Mouse (Mus musculus): Measurements from ENCODE around the gene Grasp.
A peak's percentile ranks its signal among the peaks of the same experiment; 100 is the strongest.

Gene Grasp

GRCm38 (mm10) chr15:101250220-101250800 is 26.3 kb downstream of the Grasp start:
- no peak for DNase-seq

DNA sequence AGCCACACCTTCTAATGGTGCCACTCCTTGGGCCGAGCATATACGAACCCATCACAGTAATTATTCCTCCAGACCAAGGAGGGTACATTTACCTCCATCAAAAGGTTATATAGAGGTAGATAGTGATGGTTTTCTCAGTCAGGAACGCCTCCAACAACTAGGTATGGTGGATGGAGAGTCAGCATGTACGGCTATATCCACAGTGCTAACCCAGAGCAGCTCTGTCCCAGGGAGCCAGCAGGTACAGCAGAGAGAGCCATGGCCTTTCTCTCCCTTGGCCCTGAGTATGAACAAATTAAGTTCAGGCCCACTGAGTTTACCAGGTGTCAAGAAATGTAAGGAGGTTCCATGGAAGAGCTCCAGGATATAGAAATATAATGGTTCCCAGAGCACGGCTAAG is 27.9 kb downstream of the Grasp start:
- no peak for DNase-seq

DNA sequence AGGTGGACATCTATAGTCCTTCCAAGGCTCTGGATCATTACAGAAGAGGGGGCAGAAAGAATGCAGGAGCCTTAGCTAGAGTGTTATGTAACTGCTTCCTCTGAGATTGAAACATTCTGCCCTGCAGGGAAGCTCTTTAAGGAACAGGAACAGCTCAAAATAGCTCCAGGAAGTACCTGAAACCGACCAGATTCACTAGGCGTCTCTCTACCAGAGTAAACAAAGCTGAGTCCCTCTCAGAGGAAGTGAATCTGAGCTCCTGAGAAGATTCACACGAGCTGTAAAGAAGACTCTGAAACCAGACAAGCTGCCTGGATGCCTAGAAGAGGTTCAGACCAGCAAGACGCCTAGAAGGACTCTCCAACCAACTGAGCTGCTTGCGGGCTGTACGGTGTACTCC is 28.6 kb downstream of the Grasp start:
- peak; percentile 55 to 59 for DNase-seq

DNA sequence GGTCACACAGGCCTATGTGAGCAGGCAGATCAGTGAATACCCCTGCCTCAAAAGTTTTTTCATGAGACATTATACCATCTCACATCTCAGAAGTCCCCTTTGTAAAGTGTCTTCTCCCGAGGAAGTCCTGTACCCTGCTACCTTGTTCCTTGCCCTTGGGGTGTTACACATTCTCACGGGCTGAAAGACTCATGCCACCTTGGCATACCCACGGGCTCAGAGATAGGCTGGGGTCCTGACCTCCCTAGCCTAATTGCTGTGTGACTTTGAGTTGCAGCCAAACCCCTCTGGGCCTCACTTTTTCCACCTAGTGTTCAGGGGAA is 29.5 kb downstream of the Grasp start:
- DNase-seq: no peak

DNA sequence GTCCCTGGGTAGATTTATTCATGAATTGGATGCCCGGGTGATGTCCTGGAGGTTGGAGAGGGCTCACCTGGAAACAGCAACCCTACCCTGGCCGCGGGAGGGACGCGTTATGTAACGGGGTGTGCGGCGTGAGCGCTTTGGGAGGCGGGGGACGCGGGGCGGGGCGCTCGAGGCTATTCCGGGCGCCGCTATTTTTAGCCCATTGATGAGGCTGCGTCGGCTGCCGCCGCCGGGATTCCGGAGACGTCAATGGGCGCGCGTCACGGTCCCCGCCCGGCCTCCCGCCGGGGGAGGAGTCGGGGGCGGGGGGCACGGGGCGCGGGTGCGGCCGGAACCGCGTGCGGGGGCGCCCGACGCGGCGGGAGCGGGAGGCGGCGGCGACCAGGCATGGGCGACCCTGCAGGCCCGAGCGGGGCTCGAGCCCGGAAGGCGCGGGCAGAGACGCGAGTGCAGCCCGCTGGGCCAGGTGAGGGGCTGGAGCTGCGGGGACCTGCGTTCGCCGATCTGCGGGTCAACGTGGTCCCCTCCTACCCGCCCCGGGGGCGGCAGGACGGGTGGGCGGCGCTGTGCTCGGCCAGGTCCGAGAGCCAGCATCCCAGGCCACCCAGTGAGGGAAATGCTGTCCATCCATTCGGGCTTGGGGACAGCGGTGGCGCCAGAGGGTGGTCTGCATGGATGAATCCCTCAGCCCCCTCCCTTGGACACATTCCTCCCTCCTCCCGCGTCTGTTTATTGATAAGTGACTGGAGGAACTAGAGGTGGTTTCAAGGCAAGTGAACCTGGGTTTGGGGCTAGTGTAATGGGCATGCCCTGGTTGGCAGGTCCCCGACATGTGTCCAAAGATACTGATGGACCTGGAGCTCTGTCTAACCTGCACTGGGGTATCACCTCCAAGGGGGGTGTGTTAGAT is 30.2 kb downstream of the Grasp start, which contains the start of gene Nr4a1:
TSS of gene Nr4a1 (plus strand) at position 384 of the 910 bp plus-strand sequence.
- peak; percentile 88 for DNase-seq

DNA sequence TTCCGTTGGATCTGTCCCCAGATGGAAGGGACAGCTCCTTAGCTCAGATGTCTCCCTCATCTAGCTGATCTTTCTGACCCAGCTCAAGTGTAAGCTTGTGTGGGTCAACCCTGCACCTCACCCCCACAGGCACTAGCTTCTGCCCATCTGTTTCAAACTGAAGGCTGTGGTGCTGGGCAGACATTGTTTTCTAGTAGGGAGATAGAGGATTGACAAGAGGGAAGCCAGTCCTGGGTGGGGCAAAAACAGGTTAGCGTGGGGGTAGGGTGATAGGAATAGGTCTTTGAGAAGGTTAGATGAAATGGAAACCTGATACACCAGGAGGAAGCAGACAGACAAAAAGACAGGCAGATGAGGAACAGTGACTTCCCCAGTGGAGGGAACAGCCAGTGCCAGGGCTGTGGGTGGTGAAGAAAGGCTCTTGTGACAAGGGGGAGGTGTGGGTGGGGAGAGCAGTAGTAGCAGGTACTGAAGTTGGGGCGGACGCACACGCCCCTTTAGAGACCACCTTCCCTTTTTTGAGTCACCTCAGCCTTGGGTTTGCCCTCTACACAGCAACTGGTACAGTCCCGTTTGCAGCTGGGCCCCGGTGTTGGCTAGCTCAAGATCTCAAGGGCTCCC is 32.0 kb downstream of the Grasp start:
- peak; percentile 58 for DNase-seq

DNA sequence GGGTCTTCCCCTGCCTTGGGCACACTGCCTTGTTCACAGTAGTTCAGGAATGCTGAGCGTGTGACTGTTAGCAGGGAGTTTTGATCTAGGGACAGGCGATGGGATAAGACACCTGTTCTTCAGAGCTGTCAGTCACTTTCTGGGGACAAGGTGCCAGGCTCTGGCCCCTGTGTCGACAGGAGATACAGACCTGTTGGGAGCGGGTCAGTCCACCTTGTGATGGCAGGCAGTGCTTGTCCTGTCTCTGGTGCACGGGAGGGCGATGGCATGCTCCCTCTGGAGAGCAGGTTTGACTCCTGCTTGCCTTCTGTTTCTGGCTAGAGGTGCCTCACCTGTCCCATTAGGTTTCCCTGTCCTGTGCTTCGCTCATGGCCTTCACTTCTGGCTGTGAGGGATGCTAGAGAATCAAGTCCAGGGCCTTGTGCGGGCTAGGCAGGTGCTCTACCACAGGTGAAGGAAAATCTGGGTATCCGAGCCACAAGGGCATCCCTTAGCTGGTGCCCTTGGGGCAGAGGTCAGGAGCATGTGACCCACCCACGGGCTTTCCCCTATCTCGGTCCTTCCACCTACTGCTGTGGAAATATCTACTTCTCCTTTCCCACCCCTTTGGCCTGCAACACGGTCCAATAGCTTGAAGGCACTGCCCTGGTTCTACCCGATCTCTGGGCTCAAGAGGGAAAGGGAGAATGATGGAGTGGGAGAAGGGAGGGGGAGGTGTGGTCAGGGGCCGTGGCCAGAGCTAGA is 32.6 kb downstream of the Grasp start:
- peak; percentile 65 to 70 for DNase-seq

GRCm38 (mm10) chr15:101258420-101258819 is 34.4 kb downstream of the Grasp start:
- peak; percentile 81 to 87 for DNase-seq

GRCm38 (mm10) chr15:101259922-101260321 is 35.9 kb downstream of the Grasp start:
- no peak for DNase-seq

DNA sequence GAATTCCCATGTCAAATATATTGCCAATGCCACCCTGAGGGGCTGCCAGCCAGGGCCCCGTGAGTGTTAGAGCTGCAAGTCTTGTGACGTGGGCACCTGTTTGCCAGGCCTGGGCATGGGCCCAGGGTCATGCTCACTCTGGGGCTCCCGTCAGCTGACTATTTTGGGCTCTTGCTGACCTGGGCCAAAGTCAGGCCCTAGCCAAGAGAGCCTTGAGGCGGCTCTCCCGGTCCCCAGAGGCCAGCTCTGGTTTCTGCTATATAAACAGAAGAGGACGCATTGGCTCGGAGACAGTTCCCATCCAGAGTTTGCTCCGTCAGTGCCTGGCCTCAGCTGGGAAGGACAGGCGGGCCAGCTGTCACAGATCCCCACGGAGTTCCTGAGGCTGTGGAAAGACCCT is 36.4 kb downstream of the Grasp start:
- no peak for DNase-seq

DNA sequence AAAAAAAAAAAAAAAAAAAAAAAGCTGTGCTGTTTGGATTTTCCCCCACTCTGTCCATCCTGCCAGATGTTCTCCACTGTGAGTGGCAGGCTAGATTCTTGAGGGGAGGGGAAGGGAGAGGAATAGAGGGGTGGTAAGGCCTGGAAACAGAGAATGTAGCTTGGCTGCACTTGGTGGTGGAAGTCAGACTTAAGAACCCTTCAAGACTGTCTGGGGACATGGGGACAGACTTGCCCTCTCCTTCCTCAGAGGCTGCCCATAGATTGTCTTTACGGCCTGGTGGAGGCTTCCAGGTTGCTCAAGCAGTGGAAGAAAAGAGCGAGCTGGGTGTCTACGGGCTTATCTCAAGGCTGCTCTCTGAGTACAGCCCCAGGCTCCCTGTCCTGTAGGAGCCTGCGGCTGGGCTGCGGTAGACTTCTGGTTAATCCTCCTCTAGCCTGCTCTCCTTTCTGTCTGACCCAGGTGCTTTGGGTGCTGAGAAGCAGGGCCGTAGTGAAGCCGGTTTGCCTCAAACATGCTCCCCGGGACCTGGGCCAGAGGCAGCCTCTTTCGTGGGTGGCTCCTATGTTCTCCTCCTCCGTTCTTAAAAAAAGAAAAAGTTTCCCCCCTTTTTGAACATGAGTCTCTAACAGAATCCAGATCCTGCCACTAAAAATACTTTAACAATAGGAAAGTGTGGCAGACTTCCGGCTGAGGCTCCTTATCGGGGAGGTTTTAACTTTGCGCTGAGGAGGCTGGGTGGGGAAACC is 37.1 kb downstream of the Grasp start:
- no peak for DNase-seq

DNA sequence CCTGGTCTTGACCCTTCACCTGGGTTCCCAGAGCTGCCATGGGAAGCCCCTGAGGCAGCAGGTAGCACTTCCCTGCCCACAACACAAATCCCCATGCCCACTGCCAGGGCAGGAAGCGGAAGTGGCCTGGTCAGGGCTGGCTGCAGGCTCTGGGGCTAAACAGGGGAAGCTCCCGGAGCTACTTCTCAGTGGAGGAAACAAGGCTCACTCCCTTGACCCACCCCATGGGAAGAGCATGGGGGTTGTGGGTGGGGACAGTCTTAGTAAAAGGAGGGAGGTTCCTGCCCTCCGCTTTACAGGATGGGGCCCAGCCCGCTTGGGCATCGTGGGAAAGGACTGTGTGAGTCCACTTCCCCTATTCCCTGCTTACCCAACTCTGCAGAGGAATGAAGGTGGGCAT is 38.5 kb downstream of the Grasp start:
- DNase-seq: peak; percentile 47 to 51

DNA sequence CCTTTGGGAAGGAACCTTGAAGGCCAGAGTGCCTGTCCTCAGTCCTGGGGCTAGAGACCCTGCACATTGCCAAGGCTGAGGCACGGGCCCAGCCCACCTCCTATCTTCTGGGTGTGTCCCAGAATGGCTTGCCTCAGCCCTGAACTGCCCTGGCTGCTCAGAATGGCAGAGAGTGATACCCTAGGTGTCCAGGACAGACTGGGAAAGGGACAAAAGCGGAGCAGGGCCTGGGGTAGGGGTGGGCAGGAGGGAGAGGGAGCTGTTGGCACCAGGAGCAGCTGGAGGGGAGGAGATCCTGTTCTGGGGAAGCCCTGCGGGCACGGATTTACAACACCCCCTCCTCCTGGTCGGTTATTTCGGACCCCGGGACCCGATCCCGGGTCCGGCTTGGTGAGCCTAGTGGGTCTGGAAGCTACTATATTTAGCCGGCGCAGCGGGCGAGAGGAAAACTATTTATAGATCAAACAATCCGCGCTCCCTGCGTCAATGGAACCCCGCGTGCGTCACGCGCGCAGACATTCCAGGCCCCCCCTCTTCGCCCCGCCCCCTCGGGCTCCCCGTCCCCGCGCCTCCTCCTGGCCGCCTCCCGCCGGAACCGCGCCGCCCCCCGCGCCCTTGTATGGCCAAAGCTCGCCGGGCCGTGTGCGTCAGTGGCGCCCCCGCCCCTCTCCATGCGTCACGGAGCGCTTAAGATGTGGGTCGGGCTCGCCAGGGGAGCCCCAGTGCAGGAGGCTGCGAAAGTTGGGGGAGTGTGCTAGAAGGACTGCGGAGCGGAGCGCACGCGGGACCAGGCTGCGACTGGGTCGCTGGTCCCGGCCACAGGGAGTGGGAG is 42.4 kb downstream of the Grasp start:
- peak; percentile 96 to 97 for DNase-seq

GRCm38 (mm10) chr15:101267053-101268032 is 43.4 kb downstream of the Grasp start:
- DNase-seq: peak; percentile 47 to 52

- DNase-seq: no peak
Observed at GRCm38 (mm10) chr15:101270101-101270820, 46.3 kb downstream of the Grasp start.

GRCm38 (mm10) chr15:101271107-101271506 is 47.1 kb downstream of the Grasp start:
- no peak for DNase-seq

GRCm38 (mm10) chr15:101271513-101271912 is 47.5 kb downstream of the Grasp start:
- DNase-seq: no peak

GRCm38 (mm10) chr15:101274380-101274779 is 50.4 kb downstream of the Grasp start:
- no peak for DNase-seq

DNA sequence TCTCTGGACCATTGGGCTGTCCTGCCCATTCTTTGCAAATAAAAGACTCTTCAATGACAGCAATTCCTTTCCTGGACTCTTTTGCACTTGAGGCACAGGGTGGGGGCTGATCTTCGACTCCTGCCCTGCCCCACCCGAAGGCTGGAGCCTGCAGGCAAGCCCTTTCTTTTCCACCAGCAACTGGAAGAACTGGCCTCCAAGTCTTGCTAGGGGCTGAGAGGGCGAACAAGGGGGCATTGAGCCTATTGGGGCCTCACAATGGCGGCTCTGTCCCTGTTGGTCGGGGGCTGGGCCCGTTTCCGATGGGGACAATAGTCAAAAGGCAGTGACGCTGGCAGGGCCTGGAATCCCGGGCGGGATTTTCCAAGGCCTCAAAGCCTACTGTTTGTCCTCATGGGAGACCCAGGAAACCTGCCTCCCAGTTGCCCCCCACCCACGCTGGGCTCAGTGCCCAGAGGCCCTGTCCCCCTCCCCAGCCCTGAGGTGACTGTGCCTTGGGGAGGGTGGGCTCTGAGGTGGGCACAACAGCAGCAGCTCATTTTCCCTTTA is 53.4 kb downstream of the Grasp start:
- DNase-seq: no peak
